In genomic region chr14:25268090-25268631, GRCm38 (mm10) we compare ENCODE assay signal across 13 mouse cellular contexts.
DNase-seq lines count a peak whose midpoint lies in the region; ATAC-seq and TF ChIP-seq lines count a peak whose summit lies in the region.
"Had no signal": no experiment of that assay in that cellular context is flagged by ENCODE, and none has a peak within 500 bp of the region (broad histone marks: within the 10 kb centered on the region; RNA-seq: fewer than 3 reads in every experiment).

No protein-coding gene starts in this region.

- no peak for TF ChIP-seq CTCF in lung, adult 2 months (IDR thresholded peaks at IDR 0.05; ENCODE audit: insufficient read depth, low read length)

- peaks cover 20% of the 10 kb centered on the region for H3K4me1 ChIP-seq in kidney, embryonic 14.5 days (ENCODE audit: control insufficient read depth, insufficient read depth, low read length)
- H3K4me1 ChIP-seq in lung, adult 2 months (ENCODE audit: control insufficient read depth, insufficient read depth, low read length), result no peaks in the 10 kb centered on the region
- H3K4me1 ChIP-seq: heart, embryonic 15.5 days; liver, embryonic 15.5 days had no signal

- H3K4me3 ChIP-seq in kidney, embryonic 14.5 days (ENCODE audit: low read length), result no peak overlapping the region
- H3K4me3 ChIP-seq in lung, adult 2 months (replicated peaks; ENCODE audit: extremely low read depth, low read depth, low read length), result no peak overlapping the region
- H3K4me3 ChIP-seq: forebrain, embryonic 15.5 days; heart, embryonic 15.5 days; liver, embryonic 15.5 days had no signal

- no peak for TF ChIP-seq POLR2A in lung, adult 2 months (IDR thresholded peaks at IDR 0.05; ENCODE audit: borderline replicate concordance, extremely low read depth, low read depth, low read length)

- H3K4me2 ChIP-seq in kidney, embryonic 14.5 days (replicated peaks; ENCODE audit: low read depth, low read length), result no peak overlapping the region
- H3K4me2 ChIP-seq: forebrain, embryonic 15.5 days; heart, embryonic 15.5 days; liver, embryonic 15.5 days had no signal

- H3K9ac ChIP-seq in kidney, embryonic 14.5 days (ENCODE audit: low read depth, low read length), result no peak overlapping the region
- H3K9ac ChIP-seq: forebrain, embryonic 15.5 days; heart, embryonic 15.5 days; liver, embryonic 15.5 days had no signal

- no peak for ATAC-seq in kidney, embryonic 14.5 days (ENCODE audit: low FRiP score, low TSS enrichment)
- ATAC-seq: forebrain, embryonic 15.5 days; intestine, embryonic 16.5 days had no signal

- WGBS in kidney, embryonic 14.5 days, result 43% methylated on average over 13 of the region's 13 CpGs
- 67% methylated on average over 13 of the region's 13 CpGs for WGBS in lung, adult 2 months

- no peaks in the 10 kb centered on the region for H3K27me3 ChIP-seq in kidney, embryonic 14.5 days (ENCODE audit: control insufficient read depth, insufficient read depth, low read length)
- H3K27me3 ChIP-seq: forebrain, embryonic 15.5 days; liver, embryonic 15.5 days had no signal

- H3K36me3 ChIP-seq in kidney, embryonic 14.5 days (ENCODE audit: control insufficient read depth, insufficient read depth, low read length), result no peaks in the 10 kb centered on the region
- H3K36me3 ChIP-seq: forebrain, embryonic 15.5 days; heart, embryonic 15.5 days; liver, embryonic 15.5 days had no signal

- H3K27ac ChIP-seq in kidney, embryonic 14.5 days (ENCODE audit: low read depth, low read length), result peak overlapping the region; percentile 39; the same call in 1 of the 2 replicates
- H3K27ac ChIP-seq: forebrain, embryonic 15.5 days; heart, embryonic 15.5 days; liver, embryonic 15.5 days had no signal

- peak; percentile 41 for DNase-seq in urinary bladder, postnatal 14 days (ENCODE audit: low spot score)
- DNase-seq in urinary bladder, postnatal 25 days (ENCODE audit: low spot score), result no peak
- DNase-seq in lung, adult 2 months, result peak; percentile 17
- DNase-seq in thymus, postnatal 25 days, result no peak
- DNase-seq in layer of hippocampus, postnatal 14 days (ENCODE audit: low spot score in 2 of 2), result no peak
- no peak for DNase-seq in yolk sac, embryonic 10.5 days (ENCODE audit: low spot score)
- DNase-seq: cerebellum, postnatal 36 days; right cerebral cortex, adult 18-20 months had no signal

- no peaks in the 10 kb centered on the region for H3K9me3 ChIP-seq in kidney, embryonic 14.5 days (ENCODE audit: control insufficient read depth, low read length)
- H3K9me3 ChIP-seq: forebrain, embryonic 15.5 days; heart, embryonic 15.5 days; liver, embryonic 15.5 days had no signal

Comparison
In these comparisons a context has a peak if more than half of its experiments do, and no peak if none do; other contexts are left out.
1. DNase-seq: peak in urinary bladder, postnatal 14 days (single experiment) and lung, adult 2 months (single experiment); none in urinary bladder, postnatal 25 days (single experiment), thymus, postnatal 25 days (single experiment), layer of hippocampus, postnatal 14 days (0 of 2) and yolk sac, embryonic 10.5 days (single experiment).